Mouse (Mus musculus) kidney, postnatal 25 days (tissue): ENCODE data around the gene Map2k3.
"Not testable (repeated sequence)": the region's sequence is repeated elsewhere in the genome, so short reads cannot be mapped to it uniquely, and the experiment has no call there.

Experiments
- DNase-seq, 2 experiments: peaks; one replicate each; pipeline ENCODE4 v3.0.0; 2021; ENCODE audit warnings: mixed read lengths in 2 of 2

The Map2k3 gene

DNA sequence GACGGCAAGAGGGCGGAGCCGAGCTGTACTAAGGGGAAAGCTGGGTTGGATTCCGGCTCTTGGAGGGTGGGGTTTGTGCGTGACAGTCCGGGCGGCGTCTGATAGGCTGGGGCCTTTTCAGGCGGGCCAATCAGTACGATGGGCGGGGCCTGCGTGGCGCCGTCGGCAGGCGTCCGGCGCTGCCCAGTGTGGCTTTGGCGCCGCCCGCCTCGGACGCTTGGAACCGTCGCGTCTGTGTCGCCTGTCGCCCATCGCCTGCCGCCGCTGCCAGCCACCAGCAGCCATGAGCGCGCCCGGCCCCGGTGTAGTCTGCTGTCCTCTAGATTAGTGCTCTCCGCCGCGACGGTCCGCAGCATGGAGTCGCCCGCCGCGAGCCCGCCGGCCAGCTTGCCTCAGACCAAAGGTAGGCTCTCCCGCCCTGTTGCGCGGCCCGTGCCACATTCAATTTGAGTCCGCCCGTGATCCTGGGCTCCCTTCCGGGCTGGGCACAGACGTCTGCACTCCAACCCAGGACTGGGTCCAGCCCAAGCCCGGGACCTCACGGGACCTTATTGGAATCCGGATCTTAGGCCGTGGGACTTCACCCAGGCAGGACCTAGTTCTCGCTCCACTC lies at the start of gene Map2k3:
Gene Map2k3, plus strand, starts transcription at position 165 of the 613 bp plus-strand sequence.
- DNase-seq, result peak; percentile 98 to 99

DNA sequence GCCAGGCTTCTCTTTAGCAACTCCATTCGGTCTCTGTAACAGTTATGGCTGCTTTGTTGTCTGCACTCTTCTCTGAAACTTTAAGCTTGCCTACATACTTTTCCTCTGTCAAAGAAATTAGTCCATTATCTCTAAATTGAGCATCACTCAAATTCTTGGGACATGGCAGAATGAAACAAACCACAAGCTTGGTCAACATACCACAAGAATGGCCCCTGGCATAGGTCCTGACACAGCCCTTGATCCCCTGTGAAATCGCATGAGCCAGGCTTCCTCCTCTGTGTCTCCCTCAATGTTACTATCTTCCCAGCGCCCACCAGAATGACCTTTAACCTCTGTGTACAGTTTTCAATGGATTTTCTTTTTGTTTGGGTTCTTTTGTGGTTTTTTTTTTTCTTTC lies 49.4 kb upstream of the Map2k3 start:
- DNase-seq, result no peak

DNA sequence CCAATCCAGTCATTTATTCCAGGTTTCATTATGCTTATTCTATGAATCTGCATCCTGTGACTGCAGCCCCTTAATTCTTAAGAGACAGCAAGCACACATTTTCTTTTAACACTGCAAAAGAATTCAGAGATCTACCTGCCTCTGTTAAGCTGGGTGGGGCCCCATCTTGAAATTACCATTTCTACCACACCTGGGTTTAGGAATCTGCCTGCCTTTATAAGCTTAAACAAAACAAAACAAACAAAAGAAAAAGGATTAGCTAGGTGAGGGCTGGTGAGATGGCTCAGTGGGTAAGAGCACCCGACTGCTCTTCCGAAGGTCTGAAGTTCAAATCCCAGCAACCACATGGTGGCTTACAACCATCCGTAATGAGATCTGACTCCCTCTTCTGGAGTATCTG lies 44.8 kb upstream of the Map2k3 start:
- DNase-seq, result not testable (repeated sequence)

DNA sequence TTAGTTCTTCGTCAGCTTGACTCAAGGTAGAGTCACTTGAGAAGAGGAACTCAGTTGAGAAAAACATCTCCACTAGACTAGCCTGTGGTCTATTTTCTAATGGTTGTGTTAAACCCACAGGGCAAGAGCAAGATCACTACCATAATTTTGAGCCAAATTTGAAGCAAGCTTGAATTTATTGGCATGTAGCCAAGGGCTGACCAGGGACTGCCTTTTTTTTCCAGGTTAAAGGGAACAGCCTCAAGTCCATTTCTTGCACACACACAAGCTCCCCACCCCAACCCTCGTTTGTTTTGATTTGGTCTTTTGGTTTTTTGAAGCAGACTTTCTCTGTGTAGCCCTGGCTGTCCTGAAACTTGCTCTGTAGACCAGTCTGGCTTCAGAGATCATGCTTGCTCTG lies 42.0 kb upstream of the Map2k3 start:
- no peak for DNase-seq

DNA sequence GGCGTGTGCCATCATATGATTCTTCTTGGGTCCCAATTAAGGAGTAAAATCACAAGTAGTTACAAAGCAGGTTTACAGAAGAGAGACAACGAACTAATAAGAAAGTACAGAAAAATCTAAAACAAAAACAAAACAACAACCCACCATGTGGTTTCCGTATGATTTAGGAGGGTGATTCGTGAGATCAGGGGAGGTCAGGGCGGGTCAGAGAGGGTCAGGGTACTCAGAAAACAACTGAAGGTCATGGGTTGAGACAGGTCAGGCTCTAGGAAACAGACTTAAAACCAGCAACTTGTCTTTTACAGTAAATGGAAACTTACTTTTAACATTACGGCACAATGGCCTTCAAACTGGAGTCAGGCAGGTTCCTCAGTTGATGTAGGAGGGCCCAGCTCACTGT lies 41.5 kb upstream of the Map2k3 start:
- peak; percentile 46 to 51 for DNase-seq

DNA sequence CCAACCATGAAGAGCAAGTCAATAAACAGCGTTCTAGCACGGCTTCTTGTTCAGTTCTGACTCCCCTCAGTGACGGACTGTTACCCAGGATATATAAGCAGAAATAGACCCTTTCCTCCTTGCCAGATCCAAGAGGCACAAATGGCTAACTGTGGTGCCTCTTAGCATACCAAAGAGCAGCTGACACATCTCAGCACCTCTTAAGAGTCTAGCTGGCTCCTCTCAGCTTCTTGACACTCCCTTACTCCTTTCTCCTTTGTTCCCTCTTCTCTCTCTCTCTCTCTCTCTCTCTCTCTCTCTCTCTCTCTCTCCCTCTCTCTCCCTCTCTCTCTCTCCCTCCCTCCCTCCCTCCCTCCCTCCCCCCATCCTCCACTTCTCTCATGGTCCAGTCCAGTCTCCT lies 41.1 kb upstream of the Map2k3 start:
- DNase-seq, result no peak

DNA sequence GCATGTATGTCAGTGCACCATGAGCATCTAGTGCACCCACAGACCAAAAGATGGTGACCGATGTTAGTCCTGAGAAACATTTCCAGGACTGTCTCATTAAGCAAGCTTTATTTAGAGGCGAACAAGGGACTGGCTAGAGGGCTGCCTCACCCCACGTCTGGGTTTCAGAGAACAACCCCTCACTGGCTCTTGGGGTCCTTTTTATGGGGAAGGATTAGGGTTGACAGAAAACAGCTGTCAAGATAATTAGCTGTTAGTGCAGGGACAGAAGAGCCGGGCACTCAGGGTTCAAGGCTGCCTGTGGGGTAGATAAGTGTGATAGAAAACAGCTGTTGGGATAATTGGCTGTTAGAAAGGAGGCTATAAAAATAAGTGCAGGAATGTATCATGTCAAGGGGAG lies 35.9 kb upstream of the Map2k3 start:
- DNase-seq, result no peak

DNA sequence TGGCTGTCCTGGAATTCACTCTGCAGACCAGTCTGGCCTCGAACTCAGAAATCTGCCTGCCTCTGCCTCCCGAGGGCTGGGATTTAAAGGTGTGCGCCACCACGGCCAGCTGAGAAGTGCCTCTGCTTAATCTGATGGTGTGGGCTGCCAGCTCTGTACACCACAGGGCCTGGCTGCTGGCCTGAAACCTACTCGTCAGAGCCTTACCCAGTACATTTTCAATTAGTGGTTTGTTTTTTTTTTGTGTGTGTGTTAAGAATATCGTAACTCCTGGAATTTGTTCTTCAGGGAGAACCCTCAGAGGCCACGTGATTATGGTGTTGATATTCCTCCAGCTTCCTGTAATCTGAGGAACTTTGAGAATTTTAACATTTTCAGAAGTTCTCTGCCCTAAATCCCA lies 29.8 kb upstream of the Map2k3 start:
- peak in 1 of 2 experiments; percentile 67 for DNase-seq

DNA sequence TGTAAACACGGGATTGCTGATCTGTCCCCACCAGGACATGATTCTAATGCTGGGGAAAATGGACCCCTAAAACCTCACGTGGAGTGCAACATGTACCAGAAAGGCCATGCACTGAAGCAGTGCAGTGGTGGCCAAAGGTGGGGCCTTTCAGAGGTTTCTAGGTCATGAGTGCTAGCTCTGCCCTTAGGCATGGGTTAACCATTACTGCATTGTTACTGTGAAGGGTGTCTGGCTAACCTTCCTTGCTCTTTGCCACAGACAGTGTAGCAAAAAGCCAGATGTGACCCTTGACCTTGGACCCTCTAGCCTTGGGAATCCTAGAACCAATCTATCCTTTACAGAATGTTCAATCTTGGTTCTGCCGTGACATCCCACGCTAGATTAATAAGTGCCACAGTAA lies 29.3 kb upstream of the Map2k3 start:
- peak; percentile 66 to 84 for DNase-seq

DNA sequence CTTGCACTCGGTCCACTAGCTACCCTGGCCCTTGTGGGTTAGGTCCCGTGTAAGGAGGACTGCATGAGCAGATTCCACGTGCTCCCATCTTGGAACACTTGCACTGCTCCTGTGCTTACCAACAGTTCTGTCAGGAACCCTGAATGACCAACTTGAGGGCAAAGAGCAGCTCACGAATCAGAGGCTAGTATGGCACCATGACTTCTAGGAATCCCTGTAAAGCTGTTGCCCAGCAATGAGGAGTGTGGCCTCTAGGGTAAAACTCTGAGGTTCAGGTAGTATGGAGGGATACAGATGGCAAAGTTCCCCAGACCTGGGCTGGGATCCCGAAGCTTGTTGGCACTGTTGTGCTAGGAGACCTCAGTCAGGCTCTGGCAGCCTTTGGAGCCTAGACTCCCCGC lies 28.2 kb upstream of the Map2k3 start:
- peak; percentile 41 to 72 for DNase-seq

DNA sequence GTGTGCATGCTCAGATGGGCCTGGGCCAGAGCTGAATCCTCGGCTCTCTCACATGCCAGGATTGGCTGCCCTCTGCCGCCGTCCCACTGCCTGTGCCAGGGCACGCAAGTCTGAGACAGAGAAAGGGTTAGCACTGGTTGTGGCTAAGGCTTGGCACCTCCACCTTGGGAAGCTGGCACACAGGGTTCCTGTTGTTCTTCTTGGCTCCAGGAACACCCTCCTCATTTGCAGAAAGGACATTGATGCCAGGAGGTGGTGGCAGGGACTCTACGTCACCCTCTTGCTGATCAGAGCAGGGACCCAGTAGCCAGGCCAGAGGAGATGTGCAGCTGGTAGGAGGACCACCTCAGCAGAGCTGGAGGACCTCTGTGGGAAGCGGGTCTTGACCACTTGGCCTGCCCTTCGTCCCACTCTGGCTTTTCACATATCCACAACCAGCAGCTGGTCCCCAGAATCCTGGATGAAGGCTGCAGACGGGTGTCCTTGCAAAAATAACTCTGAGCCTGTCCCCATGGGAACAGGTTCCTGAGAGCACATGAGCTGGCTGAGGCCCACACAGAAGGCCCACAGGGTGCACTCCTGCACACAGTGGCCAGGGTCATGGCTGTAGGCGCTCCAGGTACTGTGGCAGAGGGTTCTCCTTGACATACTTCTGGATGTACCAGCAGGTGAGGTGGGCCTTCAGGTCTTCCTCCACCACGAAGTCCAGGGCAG lies 26.3 kb upstream of the Map2k3 start:
- DNase-seq, result peak in 1 of 2 experiments; percentile 55

DNA sequence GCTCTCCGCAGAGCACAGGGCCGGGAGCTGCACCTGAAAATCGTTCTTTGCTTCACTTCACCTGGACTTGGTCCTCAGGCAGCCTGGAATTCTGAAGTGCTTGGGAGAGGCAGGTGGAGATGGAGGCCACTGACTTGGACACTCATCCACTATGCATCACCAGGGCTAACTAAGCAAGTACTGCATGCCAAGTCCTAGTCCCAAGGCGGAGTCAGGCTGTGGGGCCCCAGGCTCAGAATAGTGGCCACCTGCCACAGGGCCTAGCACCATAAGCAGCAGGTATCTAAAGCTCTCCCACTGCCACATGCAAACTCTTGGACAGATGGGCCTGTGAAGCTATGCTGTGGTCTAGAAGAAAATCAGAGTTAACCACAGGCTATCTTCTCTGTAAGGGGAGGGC lies 25.4 kb upstream of the Map2k3 start:
- DNase-seq, result peak in 1 of 2 experiments; percentile 52

DNA sequence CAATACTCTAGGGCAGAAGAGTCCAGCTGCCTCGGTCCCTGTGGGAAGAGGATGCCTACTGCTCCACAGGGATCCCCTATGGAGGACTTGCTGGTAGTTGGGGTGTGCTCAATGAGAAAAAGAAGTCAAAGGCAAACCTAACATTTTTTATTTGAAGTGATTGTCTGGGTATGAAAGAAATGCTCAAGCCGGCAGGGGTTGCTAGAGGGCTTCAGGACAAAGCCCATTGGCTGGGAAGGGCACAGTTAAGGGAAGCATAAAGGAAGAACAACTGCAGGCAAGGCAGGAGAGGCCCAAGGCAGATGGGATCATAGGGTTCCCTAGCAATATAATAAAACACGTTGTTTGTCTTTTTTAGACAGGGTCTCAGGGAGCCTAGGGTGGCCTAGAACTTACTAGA lies 23.8 kb upstream of the Map2k3 start:
- no peak for DNase-seq

DNA sequence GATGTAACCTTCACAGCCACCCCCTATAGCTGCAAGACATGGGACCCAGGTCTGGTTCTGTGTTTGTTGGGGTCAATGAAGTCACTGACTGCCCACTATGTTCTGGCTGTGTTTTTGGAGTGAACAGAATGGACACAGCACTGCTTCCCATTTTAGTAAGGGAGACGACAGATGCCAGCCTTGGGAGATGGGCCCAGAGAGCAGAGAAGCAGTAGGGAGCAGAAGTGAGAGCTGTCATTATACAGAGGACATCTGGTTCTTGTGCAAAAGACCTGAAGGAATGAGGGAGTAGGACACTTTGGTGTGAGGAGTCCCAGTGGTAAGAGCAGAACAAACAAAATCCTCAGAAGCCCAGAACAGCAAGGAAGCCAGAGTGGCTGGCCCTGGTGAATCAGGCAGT lies 22.2 kb upstream of the Map2k3 start:
- DNase-seq, result no peak

DNA sequence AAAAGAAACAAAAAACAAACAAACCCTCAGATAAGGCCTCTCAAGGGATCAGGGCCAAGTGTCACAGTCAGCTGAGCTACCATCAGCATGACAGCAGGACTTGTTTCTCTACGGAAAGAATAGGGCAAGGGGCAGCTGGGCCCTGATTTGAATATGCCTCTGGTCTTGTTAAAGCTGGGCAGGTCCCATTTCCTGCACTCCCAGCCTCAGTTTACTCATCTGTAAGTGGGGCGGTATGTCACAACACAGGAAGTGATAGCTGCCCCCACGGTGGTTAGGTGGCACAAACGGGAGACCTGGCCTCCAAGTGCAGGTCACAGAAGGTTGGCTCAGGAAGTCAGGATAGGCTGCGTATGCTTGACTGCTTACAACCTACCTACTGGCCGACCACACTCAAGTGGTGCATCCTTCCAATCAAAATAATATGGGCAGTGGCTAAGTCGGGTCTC lies 19.3 kb upstream of the Map2k3 start:
- DNase-seq, result peak in 1 of 2 experiments; percentile 58

DNA sequence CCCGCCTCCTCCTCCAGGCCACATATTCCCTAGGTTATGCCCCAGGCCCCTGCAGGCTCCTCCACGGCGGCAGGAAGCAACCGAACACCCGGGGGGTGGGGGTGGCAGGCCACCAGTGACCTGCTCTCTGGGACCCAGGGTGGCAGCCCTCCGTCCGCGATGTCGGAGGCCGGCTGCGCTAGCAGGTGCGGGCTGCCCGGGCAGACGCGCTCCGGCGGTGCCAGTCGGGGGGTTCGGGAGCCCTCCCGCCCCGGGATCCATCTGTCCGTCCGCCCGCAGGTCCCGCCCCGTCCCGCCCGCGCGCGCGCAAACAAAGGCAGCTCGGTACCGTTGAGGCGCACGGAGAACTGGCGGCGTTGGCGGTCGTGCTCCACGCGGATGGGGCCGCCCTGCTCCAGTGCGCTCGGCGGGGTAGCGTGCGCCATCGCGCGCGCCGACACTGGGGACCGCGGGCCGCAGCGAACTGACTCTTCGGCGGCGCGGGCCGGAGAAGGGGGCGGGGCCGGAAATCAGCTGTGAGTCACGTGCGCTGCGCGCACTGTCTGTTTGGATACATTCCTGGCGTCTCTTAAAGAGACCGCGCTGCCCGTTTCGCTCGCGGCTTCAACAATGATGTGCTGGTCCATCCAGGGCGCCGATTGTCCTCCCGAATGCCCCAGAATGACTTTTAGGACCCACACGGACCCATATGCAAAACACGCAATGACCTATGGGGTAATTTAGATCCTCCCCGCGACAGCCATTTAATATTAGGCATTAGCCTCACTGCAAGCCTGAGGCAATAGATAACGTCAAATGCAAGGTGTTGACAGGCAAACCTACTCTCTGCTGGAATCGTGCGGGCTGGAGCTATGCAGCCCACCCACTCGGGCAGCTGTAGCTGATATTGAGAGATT lies 18.3 kb upstream of the Map2k3 start:
- DNase-seq, result peak; percentile 96 to 97

DNA sequence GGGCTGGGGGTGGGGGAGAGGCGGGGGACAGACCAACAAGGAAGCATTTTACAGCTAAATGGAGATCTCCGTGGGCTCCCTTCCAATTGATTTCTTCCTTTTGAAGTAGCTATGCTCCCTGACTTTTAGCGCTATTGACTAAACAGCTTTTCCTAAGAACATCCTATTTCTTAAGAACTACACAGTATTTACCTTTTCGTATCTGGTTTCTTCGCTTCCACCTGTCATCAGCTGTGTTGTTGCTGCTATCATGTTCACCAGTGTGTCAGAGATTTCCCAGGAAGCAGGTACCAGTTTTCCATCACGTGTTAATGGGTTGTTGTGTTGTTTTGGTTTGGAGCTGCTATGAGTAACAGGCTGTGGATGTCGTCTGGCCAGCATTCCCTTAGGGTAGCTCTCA lies 17.3 kb upstream of the Map2k3 start, which contains the start of gene Natd1:
Gene Natd1, minus strand, starts transcription at position 260 of the 400 bp plus-strand sequence.
- DNase-seq, result no peak

DNA sequence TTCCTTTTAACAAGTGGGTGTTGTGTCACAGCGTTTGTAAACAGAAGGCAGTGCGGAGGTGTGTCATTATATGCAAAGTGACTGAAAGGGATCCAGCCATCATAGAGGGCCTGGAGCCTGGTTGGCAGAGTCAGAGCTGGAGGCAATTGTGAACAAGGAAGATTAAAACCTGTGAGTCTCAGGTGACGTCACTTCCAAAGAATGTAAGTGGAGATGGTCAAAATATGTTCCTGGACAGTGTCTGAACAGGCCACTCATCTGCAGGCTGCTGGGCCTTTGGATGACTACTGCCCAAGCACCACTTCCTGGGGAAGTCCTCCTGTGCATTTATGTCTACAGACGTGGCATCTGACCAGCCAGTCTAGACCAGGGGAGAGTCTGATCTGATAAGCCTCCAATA lies 16.6 kb upstream of the Map2k3 start:
- no peak for DNase-seq

DNA sequence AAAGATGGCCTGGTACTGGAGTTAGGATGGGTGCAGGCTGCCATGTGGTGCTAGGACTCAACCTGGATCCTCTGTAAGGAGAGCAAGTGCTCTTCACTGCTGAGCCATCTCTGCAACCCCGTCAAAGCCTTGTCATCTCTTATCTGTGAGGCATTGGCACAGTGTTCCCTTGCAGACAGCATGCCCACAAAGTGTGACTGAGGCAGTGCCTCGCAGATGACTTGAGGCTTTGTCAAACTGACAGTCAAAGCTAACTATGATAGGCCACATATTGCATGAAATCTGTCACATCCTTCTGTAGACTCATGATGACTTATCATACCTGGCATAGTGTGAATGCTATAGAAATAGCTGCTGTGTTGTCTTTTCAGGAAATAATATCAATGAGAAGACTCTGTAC lies 11.8 kb upstream of the Map2k3 start:
- no peak for DNase-seq

DNA sequence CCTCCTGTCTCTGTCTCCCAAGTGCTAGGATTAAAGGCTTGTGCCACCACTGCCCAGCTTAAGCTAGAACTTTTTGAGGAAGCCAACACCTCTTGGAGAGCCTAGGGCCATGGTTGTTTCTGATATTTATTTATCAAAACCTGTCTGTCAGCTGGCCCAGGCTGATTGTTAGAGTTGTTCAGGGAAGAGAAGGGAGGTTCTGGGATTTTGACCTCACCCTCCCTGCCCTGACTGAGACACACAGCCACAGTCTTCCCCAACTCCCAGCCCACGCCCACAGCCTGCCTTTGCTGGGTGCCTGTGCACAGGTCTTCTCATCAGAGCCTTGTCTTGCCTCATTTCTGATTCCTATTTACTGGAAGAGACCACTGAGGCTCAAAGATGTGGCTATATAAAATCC lies 9.6 kb upstream of the Map2k3 start:
- no peak for DNase-seq

DNA sequence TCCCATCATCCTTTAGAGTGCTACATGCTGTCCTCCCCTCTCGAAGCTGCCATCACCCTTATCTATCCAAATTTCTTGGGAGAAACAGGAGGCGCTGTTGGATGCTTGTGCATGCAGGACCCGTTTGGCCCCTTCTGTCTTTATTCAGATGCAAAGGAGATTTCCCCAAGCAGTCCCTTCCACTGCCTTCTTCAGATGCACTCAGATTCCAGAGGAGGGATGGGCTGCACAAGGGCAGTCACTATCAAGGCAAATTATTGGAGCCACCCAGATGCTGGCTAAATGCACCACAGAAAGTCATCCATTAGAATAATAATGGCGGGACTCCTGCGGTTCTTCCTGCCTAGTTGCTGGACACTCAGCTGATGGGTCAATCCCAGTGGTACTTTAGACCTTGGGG lies 8.9 kb upstream of the Map2k3 start:
- DNase-seq, result no peak

DNA sequence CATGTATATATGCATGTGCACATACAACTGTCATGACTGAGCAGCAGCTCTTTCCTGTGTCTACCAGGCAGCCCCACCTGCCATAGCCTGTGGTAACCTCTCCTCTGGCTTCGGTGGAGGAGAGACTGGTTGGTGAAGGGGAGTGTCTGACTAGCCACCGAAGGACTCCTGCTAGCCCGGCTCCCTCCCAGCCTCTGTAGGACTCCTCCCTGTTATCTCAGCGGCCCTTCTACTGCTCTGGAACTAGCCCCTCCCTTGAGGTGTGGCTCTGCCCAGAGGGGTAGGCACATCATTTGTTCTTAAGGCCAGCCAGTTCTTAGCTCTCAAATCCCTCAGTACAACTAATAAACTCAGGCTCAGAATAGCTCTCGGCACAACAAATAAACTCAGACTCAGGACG lies 7.3 kb upstream of the Map2k3 start:
- DNase-seq, result no peak

DNA sequence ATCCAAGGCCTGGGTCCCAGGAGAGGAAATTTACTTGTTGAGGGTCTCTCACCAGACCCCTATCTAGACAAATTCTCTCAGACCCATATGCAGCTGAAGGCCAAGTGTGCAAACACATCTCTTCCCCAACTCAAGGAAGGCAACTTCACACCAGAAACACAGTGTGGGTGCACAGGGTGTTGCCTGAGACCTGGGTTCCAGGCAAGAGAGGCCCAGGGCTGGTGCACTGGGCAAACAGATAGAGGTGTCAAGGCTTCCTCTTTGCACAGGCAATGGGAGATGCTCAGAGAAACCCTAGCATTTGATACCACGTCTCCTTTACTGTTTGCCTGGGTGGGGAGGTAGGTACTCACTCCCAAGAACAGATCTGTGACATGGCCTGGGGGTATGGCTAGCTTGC lies 6.9 kb upstream of the Map2k3 start:
- DNase-seq, result no peak

DNA sequence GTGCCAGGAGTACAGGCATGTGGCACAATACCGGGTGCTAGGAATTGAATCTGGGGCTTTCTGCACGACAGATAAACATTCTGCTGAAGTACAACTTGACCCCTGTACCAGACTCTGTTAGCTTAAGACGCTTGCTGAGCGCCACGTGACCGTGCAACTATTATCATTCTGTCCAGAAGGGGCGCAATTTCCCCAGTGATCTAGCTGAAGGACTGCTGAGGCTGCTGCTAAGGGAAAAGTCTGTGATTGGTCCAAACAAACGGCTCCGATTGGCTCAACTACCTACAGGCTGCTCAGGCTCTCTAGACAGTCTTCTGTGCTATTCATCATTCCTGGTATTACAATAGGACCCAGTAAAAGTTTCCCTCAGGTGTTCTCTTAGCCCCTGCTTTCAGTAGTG lies 4.6 kb upstream of the Map2k3 start:
- peak; percentile 96 to 97 for DNase-seq
